Mouse (Mus musculus): Measurements from ENCODE around the gene Fbxl17. TPM values are rescaled to one million over a fixed set of nuclear protein-coding genes. Genes with fewer than 3 reads are reported as not detected.

Fbxl17 gene
- polyA plus RNA-seq, 1 experiment = 7.3 TPM

DNA sequence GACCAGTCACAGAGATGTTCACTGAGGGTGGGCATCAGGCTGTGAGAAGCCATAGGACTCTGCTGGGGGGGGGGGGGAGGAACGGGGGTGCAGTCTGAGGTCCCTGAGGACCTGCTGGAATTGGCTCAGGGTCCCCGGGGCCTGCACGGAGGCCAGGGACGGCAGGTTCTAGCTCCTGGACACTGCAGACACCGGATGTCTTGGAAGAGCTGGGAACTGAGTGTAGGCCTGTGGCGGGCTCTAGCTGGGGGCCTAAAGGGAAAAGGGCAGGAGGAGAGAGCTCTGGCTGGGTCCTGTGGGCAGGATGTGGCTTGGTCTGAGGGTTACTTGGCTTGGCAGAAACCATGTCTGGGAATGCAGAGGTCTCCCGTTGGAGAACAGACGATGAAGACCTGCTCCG, 254.3 kb downstream of the Fbxl17 start:
- 94% methylated on average over 9 of the region's 9 CpGs for WGBS
- H3K27ac ChIP-seq (ENCODE audit: control insufficient read depth, insufficient read depth, low read length) = no peak overlapping the region
- no peak for DNase-seq
- H3K36me3 ChIP-seq (ENCODE audit: control insufficient read depth, insufficient read depth, low read length) = no peaks in the 10 kb centered on the region
- H3K27me3 ChIP-seq (ENCODE audit: control insufficient read depth, insufficient read depth, low read length) = no peaks in the 10 kb centered on the region
- H3K4me1 ChIP-seq (replicated peaks; ENCODE audit: control insufficient read depth, insufficient read depth, low read length) = no peaks in the 10 kb centered on the region
- TF ChIP-seq POLR2A (IDR thresholded peaks at IDR 0.05; ENCODE audit: control insufficient read depth, extremely low read depth, insufficient read depth, low read length, poor library complexity) (no peak), CTCF (IDR thresholded peaks at IDR 0.05; ENCODE audit: borderline replicate concordance, control insufficient read depth, extremely low read depth, insufficient read depth, low read length, poor library complexity) (no peak)
- H3K4me3 ChIP-seq (ENCODE audit: control insufficient read depth, insufficient read depth, low read length) = no peak overlapping the region

DNA sequence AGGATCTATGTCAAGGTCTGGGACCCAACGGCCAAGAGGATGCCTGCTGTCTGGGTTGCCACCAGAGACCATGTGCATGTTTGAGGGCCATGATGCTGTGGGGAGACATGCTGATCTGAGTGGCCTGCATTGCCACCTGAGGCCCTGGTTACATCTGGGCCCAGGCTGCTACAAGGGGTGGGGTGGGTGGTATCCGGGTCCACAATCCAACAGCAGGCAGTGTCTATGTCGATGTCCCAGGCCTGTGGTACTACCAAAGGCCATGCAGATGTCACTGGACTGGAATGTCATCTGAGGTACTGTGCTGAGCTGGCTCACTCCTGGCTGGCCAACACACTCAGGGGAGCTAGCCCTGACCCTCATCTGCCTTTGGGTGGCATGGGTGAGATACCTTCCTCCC, 257.1 kb downstream of the Fbxl17 start:
- WGBS = 97% methylated on average over 3 of the region's 3 CpGs
- TF ChIP-seq POLR2A (IDR thresholded peaks at IDR 0.05; ENCODE audit: control insufficient read depth, extremely low read depth, insufficient read depth, low read length, poor library complexity) (no peak), CTCF (IDR thresholded peaks at IDR 0.05; ENCODE audit: borderline replicate concordance, control insufficient read depth, extremely low read depth, insufficient read depth, low read length, poor library complexity) (no peak)
- no peaks in the 10 kb centered on the region for H3K4me1 ChIP-seq (replicated peaks; ENCODE audit: control insufficient read depth, insufficient read depth, low read length)

DNA sequence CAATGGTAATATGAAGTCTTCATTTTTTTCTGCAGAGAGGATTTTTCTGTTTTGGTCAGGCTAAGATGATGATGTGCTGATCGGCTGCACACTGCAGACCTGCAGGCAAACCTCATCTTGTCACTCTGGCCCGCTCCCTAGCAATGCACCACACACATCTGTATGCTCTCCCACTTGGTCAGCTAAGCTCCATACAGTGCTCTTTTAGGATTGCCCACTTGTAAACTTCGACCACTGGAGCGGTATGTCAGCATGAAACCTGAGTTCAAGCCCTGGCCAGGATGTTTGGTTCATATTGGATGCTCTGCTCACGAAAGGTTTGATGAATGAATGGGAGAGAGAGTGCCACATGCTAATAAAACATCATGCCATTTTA, 259.1 kb downstream of the Fbxl17 start:
- Histone ChIP-seq H3K27ac (ENCODE audit: control insufficient read depth, insufficient read depth, low read length) (no peak overlapping the region), H3K36me3 (ENCODE audit: control insufficient read depth, insufficient read depth, low read length) (no peaks in the 10 kb centered on the region), H3K4me1 (replicated peaks; ENCODE audit: control insufficient read depth, insufficient read depth, low read length) (no peaks in the 10 kb centered on the region), H3K4me3 (ENCODE audit: control insufficient read depth, insufficient read depth, low read length) (no peak overlapping the region), H3K27me3 (ENCODE audit: control insufficient read depth, insufficient read depth, low read length) (no peaks in the 10 kb centered on the region)
- 95% methylated on average over 5 of the region's 5 CpGs for WGBS
- no peak for DNase-seq
- TF ChIP-seq POLR2A (IDR thresholded peaks at IDR 0.05; ENCODE audit: control insufficient read depth, extremely low read depth, insufficient read depth, low read length, poor library complexity) (no peak), CTCF (IDR thresholded peaks at IDR 0.05; ENCODE audit: borderline replicate concordance, control insufficient read depth, extremely low read depth, insufficient read depth, low read length, poor library complexity) (no peak)

More for the DNA sequence above, 257.1 kb downstream of the Fbxl17 start:
- DNase-seq = no peak
- Histone ChIP-seq H3K4me3 (ENCODE audit: control insufficient read depth, insufficient read depth, low read length) (no peak overlapping the region), H3K36me3 (ENCODE audit: control insufficient read depth, insufficient read depth, low read length) (no peaks in the 10 kb centered on the region), H3K27me3 (ENCODE audit: control insufficient read depth, insufficient read depth, low read length) (no peaks in the 10 kb centered on the region), H3K27ac (ENCODE audit: control insufficient read depth, insufficient read depth, low read length) (no peak overlapping the region)

DNA sequence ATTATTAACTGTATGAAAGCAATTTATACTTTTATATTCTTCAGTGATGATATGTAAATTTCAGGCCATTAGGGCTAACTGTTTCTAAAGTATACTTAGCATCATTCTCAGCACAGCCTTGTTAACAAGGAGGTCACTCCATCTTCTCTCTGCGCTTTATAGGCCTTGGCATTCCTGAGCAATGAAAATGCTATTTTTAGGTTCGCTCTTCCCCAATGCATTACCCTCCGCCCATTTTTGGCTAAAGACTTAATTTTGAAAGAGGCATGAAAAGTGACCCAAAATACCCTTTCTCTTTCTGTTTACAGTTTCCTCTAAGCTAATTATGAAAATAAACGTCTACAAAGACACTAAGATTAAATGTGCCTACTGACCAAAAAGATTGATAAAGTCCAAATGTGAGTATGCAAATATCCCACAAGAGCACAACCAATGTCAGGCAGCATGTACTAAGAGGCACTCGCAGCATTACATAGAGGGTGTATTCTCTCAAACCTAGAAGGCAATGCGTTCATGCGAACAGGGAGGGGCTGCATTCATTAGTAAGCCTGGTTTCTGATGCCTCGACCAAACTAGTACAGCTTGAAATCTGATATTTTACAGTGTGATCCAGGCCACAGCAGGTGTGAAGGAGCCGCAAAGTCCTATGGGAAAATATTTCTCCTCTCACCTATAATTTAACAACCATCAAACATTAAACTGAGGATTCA, 259.6 kb downstream of the Fbxl17 start:
- H3K27ac ChIP-seq (ENCODE audit: control insufficient read depth, insufficient read depth, low read length) = no peak overlapping the region
- no peaks in the 10 kb centered on the region for H3K36me3 ChIP-seq (ENCODE audit: control insufficient read depth, insufficient read depth, low read length)
- H3K4me1 ChIP-seq (replicated peaks; ENCODE audit: control insufficient read depth, insufficient read depth, low read length) = no peaks in the 10 kb centered on the region
- H3K27me3 ChIP-seq (ENCODE audit: control insufficient read depth, insufficient read depth, low read length) = no peaks in the 10 kb centered on the region
- TF ChIP-seq CTCF (IDR thresholded peaks at IDR 0.05; ENCODE audit: borderline replicate concordance, control insufficient read depth, extremely low read depth, insufficient read depth, low read length, poor library complexity) (no peak), POLR2A (IDR thresholded peaks at IDR 0.05; ENCODE audit: control insufficient read depth, extremely low read depth, insufficient read depth, low read length, poor library complexity) (no peak)
- WGBS = 94% methylated on average over 9 of the region's 9 CpGs
- H3K4me3 ChIP-seq (ENCODE audit: control insufficient read depth, insufficient read depth, low read length) = no peak overlapping the region
- DNase-seq = no peak

DNA sequence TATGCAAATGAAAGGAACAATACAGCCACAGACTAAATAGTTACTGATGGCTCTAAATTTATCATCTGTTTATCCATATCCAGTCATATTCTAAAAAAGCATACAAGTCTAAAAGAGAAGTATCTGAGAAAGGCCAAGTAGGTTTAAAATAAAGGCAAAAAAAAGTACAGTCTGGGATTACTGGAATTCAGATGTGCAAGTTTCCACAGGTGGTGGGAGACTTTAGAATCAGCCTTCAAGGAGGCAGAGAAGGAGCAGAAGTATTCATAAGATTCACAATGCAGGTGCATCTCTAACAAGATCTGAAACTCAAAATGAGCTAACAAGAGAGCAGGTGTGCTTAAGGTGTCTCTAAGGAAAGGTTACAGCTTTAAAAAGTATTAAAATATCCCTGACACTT, 263.0 kb downstream of the Fbxl17 start:
- H3K4me1 ChIP-seq (replicated peaks; ENCODE audit: control insufficient read depth, insufficient read depth, low read length) = no peaks in the 10 kb centered on the region
- TF ChIP-seq CTCF (IDR thresholded peaks at IDR 0.05; ENCODE audit: borderline replicate concordance, control insufficient read depth, extremely low read depth, insufficient read depth, low read length, poor library complexity) (no peak), POLR2A (IDR thresholded peaks at IDR 0.05; ENCODE audit: control insufficient read depth, extremely low read depth, insufficient read depth, low read length, poor library complexity) (no peak)
- H3K27ac ChIP-seq (ENCODE audit: control insufficient read depth, insufficient read depth, low read length) = no peak overlapping the region
- no peaks in the 10 kb centered on the region for H3K27me3 ChIP-seq (ENCODE audit: control insufficient read depth, insufficient read depth, low read length)
- DNase-seq = no peak
- no peaks in the 10 kb centered on the region for H3K36me3 ChIP-seq (ENCODE audit: control insufficient read depth, insufficient read depth, low read length)
- H3K4me3 ChIP-seq (ENCODE audit: control insufficient read depth, insufficient read depth, low read length) = no peak overlapping the region

DNA sequence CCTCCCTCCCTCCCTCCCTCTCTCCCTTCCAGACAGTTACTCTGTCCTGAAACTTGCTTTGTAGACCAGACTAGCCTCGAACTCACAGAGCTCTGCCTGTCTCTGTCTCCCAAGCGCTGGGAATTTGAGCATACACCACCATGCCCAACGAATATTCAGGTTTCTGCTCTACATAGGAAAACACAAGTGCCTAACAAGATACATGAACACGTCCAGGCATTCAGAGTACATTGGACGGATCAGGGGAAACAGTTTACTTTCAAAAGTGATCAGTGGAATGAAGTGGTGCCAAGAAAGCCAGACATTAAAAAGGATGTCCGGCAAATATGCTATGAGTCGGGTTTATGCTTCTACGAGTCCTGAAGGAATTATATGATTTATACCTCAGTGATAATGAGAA, 263.6 kb downstream of the Fbxl17 start:
- 92% methylated on average over 8 of the region's 8 CpGs for WGBS
- no peaks in the 10 kb centered on the region for H3K4me1 ChIP-seq (replicated peaks; ENCODE audit: control insufficient read depth, insufficient read depth, low read length)
- no peak overlapping the region for H3K4me3 ChIP-seq (ENCODE audit: control insufficient read depth, insufficient read depth, low read length)
- TF ChIP-seq POLR2A (IDR thresholded peaks at IDR 0.05; ENCODE audit: control insufficient read depth, extremely low read depth, insufficient read depth, low read length, poor library complexity) = no peak
- no peak for TF ChIP-seq CTCF (IDR thresholded peaks at IDR 0.05; ENCODE audit: borderline replicate concordance, control insufficient read depth, extremely low read depth, insufficient read depth, low read length, poor library complexity)
- DNase-seq = no peak
- H3K27me3 ChIP-seq (ENCODE audit: control insufficient read depth, insufficient read depth, low read length) = no peaks in the 10 kb centered on the region
- H3K36me3 ChIP-seq (ENCODE audit: control insufficient read depth, insufficient read depth, low read length) = no peaks in the 10 kb centered on the region
- H3K27ac ChIP-seq (ENCODE audit: control insufficient read depth, insufficient read depth, low read length) = no peak overlapping the region

DNA sequence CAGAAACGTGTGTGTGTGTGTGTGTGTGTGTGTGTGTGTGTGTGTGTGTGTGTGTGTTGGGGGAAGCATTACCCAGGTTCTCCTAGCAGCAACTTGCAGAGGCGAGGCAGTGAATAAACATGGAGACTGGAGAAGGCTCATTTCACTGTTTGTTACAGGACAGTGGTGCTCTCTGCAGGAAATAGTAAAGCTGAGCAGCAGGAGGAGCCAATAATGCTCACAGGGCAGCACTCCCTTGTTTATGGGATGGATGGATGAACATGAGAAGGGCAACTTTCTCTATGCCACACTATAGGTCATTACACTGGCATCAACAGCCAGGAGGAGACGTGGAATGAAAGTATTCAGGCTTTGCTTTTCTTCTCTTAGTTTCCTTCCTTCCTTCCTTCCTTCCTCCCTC, 264.0 kb downstream of the Fbxl17 start:
- H3K27ac ChIP-seq (ENCODE audit: control insufficient read depth, insufficient read depth, low read length) = no peak overlapping the region
- H3K36me3 ChIP-seq (ENCODE audit: control insufficient read depth, insufficient read depth, low read length) = no peaks in the 10 kb centered on the region
- no peak overlapping the region for H3K4me3 ChIP-seq (ENCODE audit: control insufficient read depth, insufficient read depth, low read length)
- no peak for TF ChIP-seq CTCF (IDR thresholded peaks at IDR 0.05; ENCODE audit: borderline replicate concordance, control insufficient read depth, extremely low read depth, insufficient read depth, low read length, poor library complexity)
- TF ChIP-seq POLR2A (IDR thresholded peaks at IDR 0.05; ENCODE audit: control insufficient read depth, extremely low read depth, insufficient read depth, low read length, poor library complexity) = no peak
- no peak for DNase-seq
- no peaks in the 10 kb centered on the region for H3K4me1 ChIP-seq (replicated peaks; ENCODE audit: control insufficient read depth, insufficient read depth, low read length)
- H3K27me3 ChIP-seq (ENCODE audit: control insufficient read depth, insufficient read depth, low read length) = no peaks in the 10 kb centered on the region
- WGBS = 86% methylated on average over 3 of the region's 3 CpGs
